Mouse (Mus musculus) MEL (cell line): Measurements from ENCODE around the gene Gm3336. TPM values are rescaled to one million over a fixed set of nuclear protein-coding genes. Genes with fewer than 3 reads are reported as not detected.

Source experiments
- DNase-seq: peaks from one replicate; pipeline ENCODE4 v3.0.0; 2011; ENCODE audit warnings: low read depth, low spot score
- H3K27ac ChIP-seq: 2 replicates; pipeline ENCODE4 v1.5.1; 2012; ENCODE audit warnings: low read depth, mild to moderate bottlenecking, control low read depth, low read length, moderate library complexity; ENCODE audit not compliant: control insufficient read depth
- H3K27me3 ChIP-seq, 2 experiments: fragments of 150-350 bp in 1 of 2; sonication (generic) in 1 of 2; 2 replicates each; pipeline ENCODE4 v1.6.1; 2012; ENCODE audit warnings: low read length in 2 of 2, mild to moderate bottlenecking in 2 of 2, improper control_type of control experiment in 1 of 2, moderate library complexity in 1 of 2; ENCODE audit not compliant: insufficient read depth in 2 of 2, control insufficient read depth in 1 of 2
- H3K36me3 ChIP-seq, 2 experiments: 2 replicates each; pipeline ENCODE4 v1.6.1; 2012 to 2014; ENCODE audit warnings: low read length in 2 of 2, improper control_type of control experiment in 1 of 2, inconsistent platforms in 1 of 2, mild to moderate bottlenecking in 1 of 2; ENCODE audit not compliant: insufficient read depth in 2 of 2, control insufficient read depth in 1 of 2
- H3K4me1 ChIP-seq, 2 experiments: fragments of 150-350 bp in 1 of 2; sonication (generic) in 1 of 2; 2 replicates each; pipeline ENCODE4 v1.6.1; 2012; ENCODE audit warnings: low read length in 2 of 2, improper control_type of control experiment in 1 of 2, mild to moderate bottlenecking in 1 of 2; ENCODE audit not compliant: insufficient read depth in 2 of 2, control insufficient read depth in 1 of 2
- H3K4me3 ChIP-seq, 2 experiments: fragments of 150-350 bp in 1 of 2; sonication (generic) in 1 of 2; 2 replicates each; pipeline ENCODE4 v1.5.1; 2012; ENCODE audit warnings: low read depth in 2 of 2, low read length in 2 of 2, mild to moderate bottlenecking in 2 of 2, moderate library complexity in 2 of 2, control low read depth in 1 of 2, improper control_type of control experiment in 1 of 2; ENCODE audit not compliant: control insufficient read depth in 1 of 2, insufficient read depth in 1 of 2
- H3K79me2 ChIP-seq: 2 replicates; pipeline ENCODE4 v1.6.1; 2012; ENCODE audit warnings: mild to moderate bottlenecking, low read length, moderate library complexity; ENCODE audit not compliant: control insufficient read depth, poor library complexity, insufficient read depth
- H3K9ac ChIP-seq: 2 replicates; pipeline ENCODE4 v1.6.1; 2012; ENCODE audit warnings: low read depth, mild to moderate bottlenecking, control low read depth, low read length, moderate library complexity; ENCODE audit not compliant: control insufficient read depth, poor library complexity, severe bottlenecking
- H3K9me3 ChIP-seq: fragments of 150-350 bp; sonication (generic); replicated peaks from 2 replicates; pipeline ENCODE4 v1.6.1; 2012; ENCODE audit warnings: mild to moderate bottlenecking, low read length, improper control_type of control experiment, moderate library complexity; ENCODE audit not compliant: insufficient read depth
- CHD1 ChIP-seq: IDR thresholded peaks from 2 replicates; pipeline ENCODE4 v1.6.1; 2012; ENCODE audit warnings: low read depth, mild to moderate bottlenecking, inconsistent platforms, low read length, improper control_type of control experiment
- CHD2 ChIP-seq: IDR thresholded peaks from 2 replicates; pipeline ENCODE4 v1.6.1; 2011; ENCODE audit warnings: low read length, improper control_type of control experiment
- CTCF ChIP-seq, 3 experiments: IDR thresholded peaks in 2 of 3; conservative IDR thresholded peaks in 1 of 3; 2 replicates each; pipeline ENCODE4 v1.5.1; 2011 to 2012; ENCODE audit warnings: low read length in 3 of 3, low read depth in 2 of 3, mild to moderate bottlenecking in 2 of 3, improper control_type of control experiment in 1 of 3, inconsistent platforms in 1 of 3, mixed read lengths in 1 of 3, moderate library complexity in 1 of 3; ENCODE audit not compliant: control insufficient read depth in 1 of 3, insufficient read depth in 1 of 3, poor library complexity in 1 of 3, severe bottlenecking in 1 of 3
- E2F4 ChIP-seq: IDR thresholded peaks from 2 replicates; pipeline ENCODE4 v1.6.1; 2011; ENCODE audit warnings: low read depth, low read length, improper control_type of control experiment, borderline replicate concordance
- ELF1 ChIP-seq: IDR thresholded peaks from 2 replicates; pipeline ENCODE4 v1.6.1; 2014; ENCODE audit warnings: low read depth, mild to moderate bottlenecking, inconsistent platforms, low read length, improper control_type of control experiment, moderate library complexity
- EP300 ChIP-seq, 2 experiments: IDR thresholded peaks; 2 replicates each; pipeline ENCODE4 v1.6.1; 2011; ENCODE audit warnings: improper control_type of control experiment in 2 of 2, low read length in 2 of 2, low read depth in 1 of 2, mild to moderate bottlenecking in 1 of 2
- ETS1 ChIP-seq: IDR thresholded peaks from 2 replicates; pipeline ENCODE4 v1.6.1; 2012; ENCODE audit warnings: low read depth, mild to moderate bottlenecking, inconsistent platforms, low read length, improper control_type of control experiment, moderate library complexity
- GABPA ChIP-seq: IDR thresholded peaks from 2 replicates; pipeline ENCODE4 v1.6.1; 2012; ENCODE audit warnings: low read depth, mild to moderate bottlenecking, inconsistent platforms, low read length, improper control_type of control experiment, moderate library complexity
- HCFC1 ChIP-seq: IDR thresholded peaks from 2 replicates; pipeline ENCODE4 v1.6.1; 2012; ENCODE audit warnings: low read depth, mild to moderate bottlenecking, inconsistent platforms, low read length, improper control_type of control experiment, moderate library complexity
- KAT2A ChIP-seq: conservative IDR thresholded peaks from 2 replicates; pipeline ENCODE4 v1.6.1; 2012; ENCODE audit warnings: low read depth, low read length, improper control_type of control experiment, inconsistent platforms
- MAFK ChIP-seq: IDR thresholded peaks from 2 replicates; pipeline ENCODE4 v1.6.1; 2011; ENCODE audit warnings: low read depth, mild to moderate bottlenecking, low read length, improper control_type of control experiment, borderline replicate concordance
- MAX ChIP-seq: IDR thresholded peaks from 2 replicates; pipeline ENCODE4 v1.6.1; 2011; ENCODE audit warnings: low read length, improper control_type of control experiment
- MXI1 ChIP-seq: IDR thresholded peaks from 2 replicates; pipeline ENCODE4 v1.6.1; 2011; ENCODE audit warnings: mild to moderate bottlenecking, low read depth, low read length, improper control_type of control experiment
- MYB ChIP-seq: IDR thresholded peaks from 2 replicates; pipeline ENCODE4 v1.6.1; 2011; ENCODE audit warnings: mild to moderate bottlenecking, low read depth, low read length, improper control_type of control experiment
- MYC ChIP-seq: IDR thresholded peaks from 2 replicates; pipeline ENCODE4 v1.6.1; 2011; ENCODE audit warnings: low read depth, mild to moderate bottlenecking, low read length, improper control_type of control experiment, moderate library complexity
- NELFE ChIP-seq: IDR thresholded peaks from 2 replicates; pipeline ENCODE4 v1.6.1; 2011; ENCODE audit warnings: low read depth, low read length, improper control_type of control experiment
- NRF1 ChIP-seq: IDR thresholded peaks from 2 replicates; pipeline ENCODE4 v1.6.1; 2014; ENCODE audit warnings: low read depth, mild to moderate bottlenecking, inconsistent platforms, low read length, improper control_type of control experiment, moderate library complexity; ENCODE audit not compliant: poor library complexity, insufficient read depth, severe bottlenecking
- POLR2A ChIP-seq, 2 experiments: IDR thresholded peaks; 2 replicates each; pipeline ENCODE4 v1.6.1; 2011 to 2012; ENCODE audit warnings: low read length in 2 of 2, mild to moderate bottlenecking in 2 of 2, control low read depth in 1 of 2, improper control_type of control experiment in 1 of 2, low read depth in 1 of 2, moderate library complexity in 1 of 2; ENCODE audit not compliant: control insufficient read depth in 1 of 2, insufficient read depth in 1 of 2, poor library complexity in 1 of 2
- RAD21 ChIP-seq: IDR thresholded peaks from 2 replicates; pipeline ENCODE4 v1.6.1; 2011; ENCODE audit warnings: mild to moderate bottlenecking, low read depth, low read length, improper control_type of control experiment
- RCOR1 ChIP-seq: IDR thresholded peaks from 2 replicates; pipeline ENCODE4 v1.6.1; 2012; ENCODE audit warnings: low read depth, mild to moderate bottlenecking, inconsistent platforms, low read length, improper control_type of control experiment
- SIN3A ChIP-seq: IDR thresholded peaks from 2 replicates; pipeline ENCODE4 v1.6.1; 2012; ENCODE audit warnings: low read length, improper control_type of control experiment, inconsistent platforms
- TAL1 ChIP-seq: IDR thresholded peaks from 2 replicates; pipeline ENCODE4 v1.6.1; 2012; ENCODE audit warnings: mild to moderate bottlenecking, inconsistent platforms, low read length, moderate library complexity, mixed read lengths
- TCF12 ChIP-seq: IDR thresholded peaks from 2 replicates; pipeline ENCODE4 v1.6.1; 2014; ENCODE audit warnings: low read depth, mild to moderate bottlenecking, inconsistent platforms, low read length, improper control_type of control experiment, moderate library complexity
- USF2 ChIP-seq, 2 experiments: IDR thresholded peaks; 2 replicates each; pipeline ENCODE4 v1.6.1; 2011 to 2012; ENCODE audit warnings: improper control_type of control experiment in 2 of 2, low read length in 2 of 2, borderline replicate concordance in 1 of 2, inconsistent platforms in 1 of 2, low read depth in 1 of 2, mild to moderate bottlenecking in 1 of 2; ENCODE audit not compliant: insufficient read depth in 1 of 2
- ZC3H11A ChIP-seq: IDR thresholded peaks from 2 replicates; pipeline ENCODE4 v1.6.1; 2012; ENCODE audit warnings: low read depth, mild to moderate bottlenecking, inconsistent platforms, low read length, improper control_type of control experiment
- ZKSCAN1 ChIP-seq: IDR thresholded peaks from 2 replicates; pipeline ENCODE4 v1.6.1; 2012; ENCODE audit warnings: low read depth, mild to moderate bottlenecking, inconsistent platforms, low read length, improper control_type of control experiment, moderate library complexity
- ZMIZ1 ChIP-seq: IDR thresholded peaks from 2 replicates; pipeline ENCODE4 v1.6.1; 2012; ENCODE audit warnings: low read depth, mild to moderate bottlenecking, inconsistent platforms, low read length, improper control_type of control experiment, moderate library complexity
- ZNF384 ChIP-seq: IDR thresholded peaks from 2 replicates; pipeline ENCODE4 v1.6.1; 2012; ENCODE audit warnings: low read depth, mild to moderate bottlenecking, inconsistent platforms, low read length, improper control_type of control experiment
- polyA plus RNA-seq, 2 experiments: library from polyadenylated mRNA; stranded (reverse) in 1 of 2; unstranded in 1 of 2; fragments of >175 nt in 1 of 2; fragments of >200 nt in 1 of 2; gene quantifications; 2 replicates each; pipeline versions ENCODE4 v1.2.1 to v1.2.4; 2012; ENCODE audit warnings: low replicate concordance in 2 of 2, low read depth in 1 of 2; ENCODE audit not compliant: insufficient read length in 2 of 2, insufficient read depth in 1 of 2, missing spikeins in 1 of 2
- total RNA-seq: library from RNA; depleted of rRNA; stranded (reverse); fragments of 300-350 nt; gene quantifications from 2 replicates; pipeline ENCODE4 v1.2.3, GENCODE M21; 2012

The Gm3336 gene
- total and polyA plus RNA-seq, 3 experiments: 0.19 to 0.72 TPM; not detected in 1

DNA sequence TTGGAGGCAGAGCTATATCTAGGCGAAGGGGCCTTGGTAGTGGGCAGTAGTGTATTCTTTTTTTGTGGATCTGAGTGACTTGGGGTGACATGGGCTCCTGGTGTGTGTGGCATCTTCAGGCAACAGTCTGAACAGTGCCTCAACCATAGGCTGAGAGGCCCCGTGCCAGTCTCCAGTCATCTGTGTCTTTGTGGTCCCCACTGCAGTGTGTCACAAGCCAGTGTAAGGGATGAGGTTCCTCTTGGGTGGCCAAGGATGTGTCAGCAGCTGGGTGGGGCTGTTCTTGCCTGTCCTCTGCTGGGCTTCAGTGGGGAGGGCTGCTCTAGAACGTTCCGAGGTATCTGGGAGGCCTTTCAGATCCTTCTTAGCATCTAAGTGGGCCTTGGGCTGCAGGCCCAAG, 12.6 kb downstream of the Gm3336 start:
- H3K79me2 ChIP-seq: no peaks in the 10 kb centered on the region
- H3K27ac ChIP-seq: no peak overlapping the region
- H3K36me3 ChIP-seq: no peaks in the 10 kb centered on the region
- H3K4me3 ChIP-seq: no peak overlapping the region
- H3K27me3 ChIP-seq: peaks cover 0 to 2% of the 10 kb centered on the region in 2 experiments; a peak in 2 of 4 replicates
- peak; percentile 17 for DNase-seq
- no peaks in the 10 kb centered on the region for H3K9me3 ChIP-seq
- no peak for TF ChIP-seq TAL1
- no peak for TF ChIP-seq EP300 (IDR thresholded peaks at IDR 0.05; ENCODE audit: low read depth in 1 of 2, low read length in 2 of 2)
- TF ChIP-seq MXI1: no peak
- TF ChIP-seq MAFK: no peak
- TF ChIP-seq RCOR1: no peak
- no peak for TF ChIP-seq POLR2A (IDR thresholded peaks at IDR 0.05; ENCODE audit: control insufficient read depth in 1 of 2, insufficient read depth in 1 of 2, low read depth in 1 of 2, low read length in 2 of 2, poor library complexity in 1 of 2)
- TF ChIP-seq GABPA: no peak
- no peak for TF ChIP-seq MYC
- no peak for TF ChIP-seq CHD2
- TF ChIP-seq HCFC1: no peak
- no peak for TF ChIP-seq NRF1
- TF ChIP-seq RAD21: no peak
- no peak for TF ChIP-seq ZNF384
- no peak for TF ChIP-seq KAT2A
- TF ChIP-seq ELF1: no peak
- TF ChIP-seq MAX: no peak
- no peak for TF ChIP-seq NELFE
- no peak for TF ChIP-seq E2F4
- no peak for TF ChIP-seq TCF12
- no peak for TF ChIP-seq CHD1
- TF ChIP-seq, all 39 proteins: peak for 0
- Histone ChIP-seq H3K9ac (no peak overlapping the region), H3K4me1 (peaks cover 0 to 5% of the 10 kb centered on the region in 2 experiments; a peak in 2 of 4 replicates)

DNA sequence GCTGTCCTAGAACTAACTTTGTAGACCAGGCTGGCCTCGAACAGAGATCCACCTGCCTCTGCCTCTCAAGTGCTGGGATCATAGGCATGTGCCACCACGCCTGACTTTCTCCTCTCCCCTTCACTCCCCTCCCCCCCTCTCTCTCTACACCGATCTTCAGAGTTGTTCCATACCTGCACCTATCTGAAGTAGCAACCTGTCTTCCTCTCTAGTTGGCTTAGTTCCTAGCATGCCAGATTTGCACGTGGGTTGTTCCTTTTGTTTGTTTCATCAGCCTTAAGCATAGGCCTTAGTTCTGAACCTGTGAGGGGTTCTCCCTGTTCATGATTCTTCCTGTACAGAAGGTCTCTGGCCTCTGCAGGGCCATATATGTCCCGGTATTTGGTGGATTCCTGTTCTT, 19.4 kb downstream of the Gm3336 start:
- Histone ChIP-seq H3K79me2 (no peaks in the 10 kb centered on the region), H3K27ac (no peak overlapping the region), H3K27me3 (peaks cover 0 to 3% of the 10 kb centered on the region in 2 experiments; a peak in 3 of 4 replicates), H3K9ac (no peak overlapping the region), H3K4me3 (no peak overlapping the region), H3K36me3 (no peaks in the 10 kb centered on the region), H3K9me3 (no peaks in the 10 kb centered on the region), H3K4me1 (no peaks in the 10 kb centered on the region)
- no peak for DNase-seq
- TF ChIP-seq CTCF (IDR thresholded peaks at IDR 0.05 in 2 of 3, conservative IDR thresholded peaks at IDR 0.05 in 1 of 3; ENCODE audit: control insufficient read depth in 1 of 3, insufficient read depth in 1 of 3, low read depth in 2 of 3, low read length in 3 of 3, poor library complexity in 1 of 3, severe bottlenecking in 1 of 3): no peak
- TF ChIP-seq SIN3A: no peak
- no peak for TF ChIP-seq CHD1
- TF ChIP-seq POLR2A (IDR thresholded peaks at IDR 0.05; ENCODE audit: control insufficient read depth in 1 of 2, insufficient read depth in 1 of 2, low read depth in 1 of 2, low read length in 2 of 2, poor library complexity in 1 of 2): no peak
- no peak for TF ChIP-seq E2F4
- TF ChIP-seq ZKSCAN1: no peak
- TF ChIP-seq USF2 (IDR thresholded peaks at IDR 0.05; ENCODE audit: borderline replicate concordance in 1 of 2, insufficient read depth in 1 of 2, low read depth in 1 of 2, low read length in 2 of 2): no peak
- no peak for TF ChIP-seq ETS1
- no peak for TF ChIP-seq ZC3H11A
- TF ChIP-seq MYB: no peak
- TF ChIP-seq NRF1: no peak
- no peak for TF ChIP-seq ZMIZ1
- no peak for TF ChIP-seq CHD2
